Mouse (Mus musculus): Measurements from ENCODE around the gene Sema4a.

Sema4a gene

GRCm38 (mm10) chr3:88486887-88487286 lies 25.9 kb upstream of the Sema4a start:
- no peak for DNase-seq (ENCODE audit: low read depth, low spot score)

GRCm38 (mm10) chr3:88486043-88486442 lies 25.1 kb upstream of the Sema4a start:
- DNase-seq (ENCODE audit: low read depth, low spot score), result no peak

- DNase-seq (ENCODE audit: low read depth, low spot score), result no peak
Observed at GRCm38 (mm10) chr3:88484597-88485316, 23.8 kb upstream of the Sema4a start.

- DNase-seq (ENCODE audit: low read depth, low spot score), result peak; percentile 68
Observed at GRCm38 (mm10) chr3:88483621-88484020, 22.6 kb upstream of the Sema4a start.

DNA sequence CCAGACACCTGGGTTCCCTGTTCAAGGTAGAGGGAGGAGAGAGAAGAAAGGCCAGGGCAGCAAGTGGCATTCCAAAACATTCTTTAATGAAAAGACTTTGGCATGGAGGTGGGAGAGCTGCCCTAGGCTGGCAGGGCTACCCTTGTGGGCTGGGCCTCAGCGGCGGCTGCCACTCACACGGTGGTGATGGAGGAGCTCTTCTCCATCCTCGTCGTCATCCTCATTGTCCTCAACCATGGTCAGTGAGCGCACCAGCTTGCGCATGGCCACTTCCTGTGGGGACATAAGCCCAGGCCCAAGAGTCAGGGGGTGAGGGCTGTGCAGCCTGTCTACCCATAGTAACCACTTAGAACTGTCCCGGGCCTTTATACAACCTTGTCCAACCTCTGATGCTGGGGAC lies 22.2 kb upstream of the Sema4a start:
- no peak for DNase-seq (ENCODE audit: low read depth, low spot score)

DNA sequence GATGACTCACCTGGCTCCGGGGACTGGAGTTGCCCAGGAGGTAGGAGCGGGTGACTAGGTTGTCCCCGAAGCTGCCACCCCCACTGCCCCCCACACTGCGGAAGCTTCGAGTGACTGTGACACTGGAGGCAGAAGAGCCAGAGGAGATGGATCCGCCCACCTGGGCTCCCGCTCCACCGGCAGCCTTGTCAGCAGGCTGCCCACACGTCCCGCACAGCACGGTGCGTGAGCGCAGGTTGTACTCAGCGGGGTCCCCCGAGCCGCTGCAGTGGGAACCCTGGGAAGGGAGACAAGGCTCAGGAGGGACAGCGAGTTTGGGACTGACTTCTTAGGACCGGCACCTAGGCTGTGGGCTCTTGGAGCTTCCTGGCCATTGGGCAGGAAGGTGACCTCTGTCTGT lies 21.4 kb upstream of the Sema4a start:
- DNase-seq (ENCODE audit: low read depth, low spot score), result no peak

DNA sequence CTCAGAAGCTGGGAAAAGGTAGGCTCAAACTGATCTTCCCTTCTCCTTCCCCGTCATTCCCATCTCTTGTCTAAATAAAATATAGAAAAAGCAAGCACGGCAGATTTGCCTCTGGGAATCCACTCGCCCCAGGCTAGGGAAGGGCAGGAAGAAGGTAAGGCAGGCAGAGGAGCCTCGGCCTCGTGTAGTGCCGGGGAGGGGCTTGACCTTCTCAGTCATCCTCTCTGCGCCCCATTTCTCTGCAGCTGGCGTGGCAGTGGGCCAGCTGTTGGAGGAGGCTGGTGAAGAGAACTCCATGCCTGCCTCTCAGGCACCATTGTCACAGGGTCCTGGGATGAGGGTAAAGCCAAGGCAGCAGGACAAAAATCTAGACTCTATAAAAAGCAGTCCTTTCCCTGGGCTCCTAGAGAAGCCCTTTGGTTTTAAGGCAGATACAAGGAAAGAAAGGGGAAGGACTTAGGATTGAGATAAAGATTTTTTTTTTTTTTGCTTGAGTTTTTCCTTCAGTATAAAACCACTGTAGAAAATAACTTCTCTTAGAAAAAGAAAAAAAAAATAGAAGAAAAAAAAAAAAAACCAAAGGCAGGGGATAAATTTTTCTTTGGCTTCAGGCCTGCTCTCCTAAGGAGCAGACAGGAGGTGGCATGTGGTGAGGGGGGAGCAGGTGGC lies 20.5 kb upstream of the Sema4a start:
- no peak for DNase-seq (ENCODE audit: low read depth, low spot score)

- no peak for DNase-seq (ENCODE audit: low read depth, low spot score)
Observed at GRCm38 (mm10) chr3:88480679-88481078, 19.7 kb upstream of the Sema4a start.

DNA sequence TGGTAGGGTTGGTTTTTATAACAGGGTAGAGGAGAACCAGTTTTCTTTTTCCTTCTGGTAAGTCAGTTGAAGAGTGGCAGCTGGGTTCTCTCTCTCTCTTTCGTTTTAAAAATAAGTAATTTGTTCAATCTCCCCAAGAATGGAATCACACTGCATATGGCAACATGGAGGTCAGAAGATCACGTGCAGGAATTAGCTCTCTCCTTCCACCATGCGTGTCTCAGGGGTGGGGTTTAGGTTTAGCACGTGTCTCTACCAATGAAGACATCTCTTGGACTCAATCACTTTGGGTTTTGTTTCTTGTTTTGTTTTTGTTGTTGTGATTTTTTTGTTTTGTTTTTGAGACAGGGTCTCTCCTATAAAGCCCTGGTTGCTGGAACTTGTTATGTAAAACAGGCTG lies 18.8 kb upstream of the Sema4a start:
- no peak for DNase-seq (ENCODE audit: low read depth, low spot score)

GRCm38 (mm10) chr3:88479163-88479562 lies 18.2 kb upstream of the Sema4a start:
- DNase-seq (ENCODE audit: low read depth, low spot score), result no peak

- DNase-seq (ENCODE audit: low read depth, low spot score), result peak; percentile 57
Observed at GRCm38 (mm10) chr3:88477735-88478134, 16.8 kb upstream of the Sema4a start.

DNA sequence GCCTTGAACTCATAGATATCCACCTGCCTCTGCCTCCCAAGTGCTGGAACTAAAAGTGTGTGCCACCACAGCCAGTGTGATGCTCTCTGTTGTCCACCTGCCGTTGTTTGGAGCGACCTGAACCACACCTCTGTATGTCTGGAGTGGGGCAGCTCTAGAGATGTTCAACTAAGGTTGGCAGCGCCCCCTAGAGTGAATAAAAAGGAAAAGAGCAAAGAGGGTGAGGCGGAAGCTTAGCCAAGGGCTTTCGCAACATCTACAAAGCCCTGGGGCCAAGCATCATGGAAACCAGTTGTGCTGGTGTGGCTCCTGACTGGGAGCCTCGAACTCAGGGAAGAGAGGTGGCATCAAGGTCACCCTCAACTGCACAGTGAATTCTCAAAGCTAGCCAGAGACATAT lies 15.4 kb upstream of the Sema4a start:
- DNase-seq (ENCODE audit: low read depth, low spot score), result no peak

DNA sequence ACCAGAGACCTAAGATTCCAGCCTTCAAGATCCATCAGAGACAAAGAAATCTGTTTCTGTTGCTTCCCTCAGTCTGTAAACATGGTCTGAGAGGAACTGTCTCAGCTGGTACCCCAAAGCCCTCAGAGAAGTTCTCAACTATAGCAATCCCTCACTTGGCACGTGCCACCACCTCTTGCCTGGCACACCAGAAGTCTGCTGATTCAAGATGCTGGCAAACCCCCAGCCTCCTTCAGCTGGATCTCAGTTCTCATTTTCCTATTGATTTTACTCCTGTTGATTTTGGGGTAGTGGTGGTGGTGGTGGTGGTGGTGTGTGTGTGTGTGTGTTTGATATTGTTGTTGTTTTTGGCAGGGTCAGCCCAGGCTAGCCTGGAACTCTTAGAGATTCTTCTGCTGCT lies 12.6 kb upstream of the Sema4a start:
- no peak for DNase-seq (ENCODE audit: low read depth, low spot score)

GRCm38 (mm10) chr3:88473020-88473419 lies 12.0 kb upstream of the Sema4a start:
- no peak for DNase-seq (ENCODE audit: low read depth, low spot score)

DNA sequence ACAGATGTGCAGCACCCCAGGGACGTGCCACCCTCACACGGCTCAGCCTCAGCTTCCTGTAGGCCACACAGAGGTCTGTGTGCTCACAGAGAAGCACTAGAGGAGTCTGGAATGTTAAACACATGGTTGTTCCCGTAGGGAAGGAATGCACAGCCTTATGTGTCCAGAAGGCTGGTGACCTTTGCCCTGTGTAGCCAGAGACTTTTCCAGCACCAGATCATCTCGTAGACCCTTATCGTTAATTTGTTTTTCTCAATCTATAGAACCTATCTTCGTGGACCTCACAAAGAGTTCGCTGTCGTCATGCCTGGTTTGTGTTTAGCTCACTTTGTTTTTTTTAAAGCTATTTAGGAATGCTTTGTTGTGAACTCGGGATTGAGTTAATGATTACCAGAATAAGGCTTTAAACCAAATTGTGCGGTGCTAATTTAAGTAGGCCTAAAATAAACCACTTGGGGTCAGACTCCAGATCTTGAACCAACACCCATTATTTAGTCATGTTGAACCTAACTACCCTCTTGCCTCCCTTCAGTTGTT lies 10.0 kb upstream of the Sema4a start:
- no peak for DNase-seq (ENCODE audit: low read depth, low spot score)

DNA sequence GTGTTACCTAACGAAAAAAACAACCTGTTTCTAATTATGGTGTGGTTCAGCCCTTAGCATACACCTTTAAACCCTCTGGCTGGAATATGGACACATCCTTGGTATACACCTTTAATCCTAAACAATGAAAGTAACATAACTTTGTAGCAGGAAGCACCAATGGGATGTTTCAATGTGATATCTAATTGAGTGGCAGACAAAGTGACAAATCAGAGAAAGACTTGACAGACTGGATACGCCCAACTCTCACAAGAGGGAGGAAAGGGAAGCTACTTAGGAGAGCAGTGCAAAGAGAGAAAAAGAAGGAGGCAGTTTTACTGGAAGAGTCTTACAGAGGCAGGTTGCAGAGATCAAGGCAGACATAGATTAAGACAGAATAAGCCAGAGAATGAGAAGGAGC lies 8.5 kb upstream of the Sema4a start:
- no peak for DNase-seq (ENCODE audit: low read depth, low spot score)

DNA sequence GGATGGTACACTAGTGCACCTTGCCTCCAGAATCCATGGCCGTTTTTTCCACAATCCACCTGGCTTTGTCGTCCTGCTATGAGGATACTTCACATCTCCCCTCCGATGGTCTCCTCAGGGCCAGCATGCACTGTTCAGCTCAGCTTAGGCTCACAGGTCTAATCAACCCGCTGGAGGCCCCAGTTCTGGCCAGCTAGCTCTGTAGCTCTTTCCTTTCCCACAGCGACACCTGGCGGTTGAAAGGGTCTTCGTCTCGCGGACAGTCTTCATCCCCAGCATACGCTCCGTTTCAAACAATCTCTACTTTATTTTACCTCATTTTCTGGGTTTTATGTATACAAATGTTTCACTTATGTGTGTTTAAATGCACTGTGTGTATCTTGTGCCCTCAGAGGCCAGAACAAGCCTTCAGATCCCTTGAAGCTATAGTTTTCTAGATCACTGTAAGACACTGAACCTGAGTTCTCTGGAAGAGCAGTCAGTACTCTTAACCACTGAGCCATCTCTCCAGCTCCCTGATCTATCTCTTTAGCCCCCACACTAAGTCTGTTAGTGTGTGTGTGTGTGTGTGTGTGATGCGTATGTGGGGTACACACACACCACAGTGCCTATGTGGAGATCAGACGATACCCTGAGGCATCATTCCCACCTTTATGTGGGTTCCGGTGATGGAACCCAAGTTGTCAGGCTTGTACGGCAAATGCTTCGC lies 6.3 kb upstream of the Sema4a start:
- peak; percentile 80 for DNase-seq (ENCODE audit: low read depth, low spot score)

DNA sequence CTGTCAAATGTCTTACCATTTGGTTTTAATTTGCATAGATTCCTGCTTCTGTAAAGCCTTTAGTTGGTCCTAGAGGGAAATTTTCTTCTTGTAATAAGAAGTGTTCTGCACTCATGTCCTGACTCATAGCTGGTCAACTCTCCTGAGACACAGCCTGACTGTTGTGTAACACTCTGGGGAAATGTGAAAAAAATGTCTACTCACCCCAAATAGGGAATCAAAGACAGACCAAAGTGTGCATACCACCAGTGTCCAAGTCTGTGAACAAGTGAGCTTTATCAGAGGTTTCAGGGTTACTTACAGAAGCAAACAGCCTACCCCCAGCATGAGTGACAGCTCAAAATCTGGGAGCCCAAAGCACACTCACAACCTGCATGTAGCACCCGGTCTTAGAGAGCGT lies 4.1 kb upstream of the Sema4a start:
- DNase-seq (ENCODE audit: low read depth, low spot score), result no peak

- DNase-seq (ENCODE audit: low read depth, low spot score), result no peak
Observed at GRCm38 (mm10) chr3:88464425-88464824, 3.4 kb upstream of the Sema4a start.

DNA sequence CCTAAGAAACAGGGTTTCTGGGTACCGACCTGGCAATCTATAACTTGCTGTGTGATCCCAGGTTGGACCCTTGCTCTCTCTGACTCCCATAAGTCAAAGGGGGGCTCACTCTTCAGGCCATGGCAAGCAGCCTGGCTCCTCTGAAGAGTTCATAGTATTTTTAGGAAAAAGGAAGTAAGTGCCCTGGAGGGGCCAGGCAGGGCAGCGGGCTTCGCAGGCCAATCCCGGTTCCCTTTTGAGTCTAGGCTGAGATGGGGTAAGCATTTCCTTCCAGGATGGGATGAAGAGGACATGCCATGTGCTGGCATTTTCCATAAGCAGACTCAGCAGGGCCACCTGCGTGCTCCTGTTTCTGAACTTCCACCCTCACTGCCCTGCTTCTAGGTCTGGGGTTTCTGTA lies 953 bp downstream of the Sema4a start:
- no peak for DNase-seq (ENCODE audit: low read depth, low spot score)

- DNase-seq (ENCODE audit: low read depth, low spot score), result no peak
Observed at GRCm38 (mm10) chr3:88458778-88459219, 2.2 kb downstream of the Sema4a start.

GRCm38 (mm10) chr3:88456746-88457532 lies 4.0 kb downstream of the Sema4a start:
- DNase-seq (ENCODE audit: low read depth, low spot score), result no peak
